Mouse (Mus musculus) CH12.LX (cell line): Measurements from ENCODE around the gene Dph1. TPM values are rescaled to one million over a fixed set of nuclear protein-coding genes. Genes with fewer than 3 reads are reported as not detected.
A peak's percentile ranks its signal among the peaks of the same experiment; 100 is the strongest.

Source experiments
- DNase-seq: peaks from one replicate; pipeline ENCODE4 v3.0.0-alpha.2; 2013; ENCODE audit errors: extremely low read depth
- H3K27ac ChIP-seq: 2 replicates; pipeline ENCODE4 v1.5.1; 2012; ENCODE audit warnings: low read depth, mild to moderate bottlenecking, control low read depth, moderate library complexity; ENCODE audit not compliant: insufficient read depth
- H3K27me3 ChIP-seq: replicated peaks from 2 replicates; pipeline ENCODE3; 2012; ENCODE audit warnings: inconsistent platforms
- H3K36me3 ChIP-seq, 2 experiments: replicated peaks in 1 of 2; 2 replicates each; pipeline versions ENCODE3 to v1.6.1; 2012; ENCODE audit warnings: inconsistent platforms in 1 of 2, low read length in 1 of 2, mild to moderate bottlenecking in 1 of 2, mixed read lengths in 1 of 2, moderate library complexity in 1 of 2; ENCODE audit not compliant: control insufficient read depth in 1 of 2, insufficient read depth in 1 of 2
- H3K4me1 ChIP-seq, 2 experiments: 2 replicates each; pipeline ENCODE4 v1.6.1; 2012; ENCODE audit warnings: inconsistent platforms in 1 of 2, moderate library complexity in 1 of 2; ENCODE audit not compliant: insufficient read depth in 2 of 2, control insufficient read depth in 1 of 2
- H3K4me2 ChIP-seq: 2 replicates; pipeline ENCODE4 v1.6.1; 2012; ENCODE audit warnings: low read depth, mild to moderate bottlenecking, control low read depth; ENCODE audit not compliant: poor library complexity, insufficient read depth, severe bottlenecking
- H3K4me3 ChIP-seq, 3 experiments: fragments of 150-350 bp in 1 of 3; sonication (generic) in 1 of 3; replicated peaks in 1 of 3; 2 replicates each; pipeline versions ENCODE3 to v1.5.1; 2011 to 2012; ENCODE audit warnings: low read depth in 2 of 3, low read length in 2 of 3, mild to moderate bottlenecking in 2 of 3, moderate library complexity in 2 of 3, control low read depth in 1 of 3, improper control_type of control experiment in 1 of 3, inconsistent platforms in 1 of 3, mixed read lengths in 1 of 3; ENCODE audit not compliant: poor library complexity in 1 of 3
- H3K79me2 ChIP-seq: replicated peaks from 2 replicates; pipeline ENCODE4 v1.6.1; 2012; ENCODE audit warnings: mild to moderate bottlenecking, moderate library complexity; ENCODE audit not compliant: control insufficient read depth, poor library complexity, insufficient read depth, severe bottlenecking; ENCODE audit errors: extremely low read depth
- H3K9ac ChIP-seq: 2 replicates; pipeline ENCODE4 v1.6.1; 2012; ENCODE audit warnings: low read depth, mild to moderate bottlenecking, control low read depth, moderate library complexity; ENCODE audit not compliant: insufficient read depth
- H3K9me3 ChIP-seq: replicated peaks from 2 replicates; pipeline ENCODE3; 2012; ENCODE audit warnings: low read length, inconsistent platforms, mixed read lengths
- BHLHE40 ChIP-seq: IDR thresholded peaks from 2 replicates; pipeline ENCODE4 v1.6.1; 2011; ENCODE audit warnings: mild to moderate bottlenecking, low read depth, low read length, improper control_type of control experiment
- CHD2 ChIP-seq: IDR thresholded peaks from 2 replicates; pipeline ENCODE4 v1.6.1; 2011; ENCODE audit warnings: low read length, improper control_type of control experiment
- E2F4 ChIP-seq: IDR thresholded peaks from 2 replicates; pipeline ENCODE4 v1.6.1; 2011; ENCODE audit warnings: low read depth, low read length, improper control_type of control experiment; ENCODE audit not compliant: insufficient replicate concordance
- ELF1 ChIP-seq: IDR thresholded peaks from 2 replicates; pipeline ENCODE4 v1.6.1; 2014; ENCODE audit warnings: low read depth, mild to moderate bottlenecking, inconsistent platforms, low read length, improper control_type of control experiment
- EP300 ChIP-seq: IDR thresholded peaks from 2 replicates; pipeline ENCODE4 v1.6.1; 2011; ENCODE audit warnings: low read length, improper control_type of control experiment
- ETS1 ChIP-seq: conservative IDR thresholded peaks from 2 replicates; pipeline ENCODE4 v1.6.1; 2012; ENCODE audit warnings: low read depth, mild to moderate bottlenecking, inconsistent platforms, low read length, improper control_type of control experiment, moderate library complexity
- GABPA ChIP-seq: IDR thresholded peaks from 2 replicates; pipeline ENCODE4 v1.6.1; 2012; ENCODE audit warnings: low read depth, low read length, improper control_type of control experiment, inconsistent platforms; ENCODE audit not compliant: insufficient replicate concordance
- HCFC1 ChIP-seq: IDR thresholded peaks from 2 replicates; pipeline ENCODE4 v1.6.1; 2012; ENCODE audit warnings: low read depth, mild to moderate bottlenecking, inconsistent platforms, low read length, improper control_type of control experiment
- IRF4 ChIP-seq: IDR thresholded peaks from 2 replicates; pipeline ENCODE4 v1.6.1; 2014; ENCODE audit warnings: low read depth, mild to moderate bottlenecking, inconsistent platforms, low read length, improper control_type of control experiment
- JUN ChIP-seq: IDR thresholded peaks from 2 replicates; pipeline ENCODE4 v1.6.1; 2011; ENCODE audit warnings: low read depth, mild to moderate bottlenecking, low read length, improper control_type of control experiment, moderate library complexity; ENCODE audit not compliant: insufficient read depth
- JUND ChIP-seq: conservative IDR thresholded peaks from 2 replicates; pipeline ENCODE4 v1.6.1; 2011; ENCODE audit warnings: low read depth, low read length, improper control_type of control experiment
- MAFK ChIP-seq: IDR thresholded peaks from 2 replicates; pipeline ENCODE4 v1.6.1; 2011; ENCODE audit warnings: low read length, improper control_type of control experiment; ENCODE audit not compliant: insufficient replicate concordance
- MAX ChIP-seq: IDR thresholded peaks from 2 replicates; pipeline ENCODE4 v1.6.1; 2011; ENCODE audit warnings: low read length, improper control_type of control experiment
- MEF2A ChIP-seq: IDR thresholded peaks from 2 replicates; pipeline ENCODE4 v1.6.1; 2014; ENCODE audit warnings: low read depth, mild to moderate bottlenecking, inconsistent platforms, low read length, improper control_type of control experiment, borderline replicate concordance
- MYC ChIP-seq: IDR thresholded peaks from 2 replicates; pipeline ENCODE4 v1.6.1; 2011; ENCODE audit warnings: low read depth, mild to moderate bottlenecking, improper control_type of control experiment, low read length
- NRF1 ChIP-seq: IDR thresholded peaks from 2 replicates; pipeline ENCODE4 v1.6.1; 2014; ENCODE audit warnings: low read depth, mild to moderate bottlenecking, inconsistent platforms, low read length, improper control_type of control experiment, moderate library complexity
- PAX5 ChIP-seq: IDR thresholded peaks from 2 replicates; pipeline ENCODE4 v1.6.1; 2012; ENCODE audit warnings: low read length, inconsistent platforms, mixed read lengths
- POLR2AphosphoS2 ChIP-seq: IDR thresholded peaks from 2 replicates; pipeline ENCODE4 v1.6.1; 2011; ENCODE audit warnings: low read depth, low read length, improper control_type of control experiment
- RAD21 ChIP-seq: IDR thresholded peaks from 2 replicates; pipeline ENCODE4 v1.6.1; 2011; ENCODE audit warnings: low read depth, mild to moderate bottlenecking, low read length, improper control_type of control experiment, moderate library complexity
- RCOR1 ChIP-seq: conservative IDR thresholded peaks from 2 replicates; pipeline ENCODE4 v1.6.1; 2012; ENCODE audit warnings: low read depth, mild to moderate bottlenecking, inconsistent platforms, low read length, improper control_type of control experiment
- SIN3A ChIP-seq: IDR thresholded peaks from 2 replicates; pipeline ENCODE4 v1.6.1; 2012; ENCODE audit warnings: low read length, improper control_type of control experiment, inconsistent platforms
- SMC3 ChIP-seq: IDR thresholded peaks from 2 replicates; pipeline ENCODE4 v1.6.1; 2011; ENCODE audit warnings: low read depth, low read length, improper control_type of control experiment
- TBP ChIP-seq: conservative IDR thresholded peaks from 2 replicates; pipeline ENCODE4 v1.6.1; 2011; ENCODE audit warnings: low read depth, low read length, improper control_type of control experiment
- TCF12 ChIP-seq: IDR thresholded peaks from 2 replicates; pipeline ENCODE4 v1.6.1; 2014; ENCODE audit warnings: low read depth, mild to moderate bottlenecking, inconsistent platforms, low read length, improper control_type of control experiment
- USF1 ChIP-seq: IDR thresholded peaks from 2 replicates; pipeline ENCODE4 v1.6.1; 2014; ENCODE audit warnings: low read depth, mild to moderate bottlenecking, inconsistent platforms, low read length, improper control_type of control experiment
- ZKSCAN1 ChIP-seq: IDR thresholded peaks from 2 replicates; pipeline ENCODE4 v1.6.1; 2012; ENCODE audit warnings: low read depth, inconsistent platforms, low read length, improper control_type of control experiment, borderline replicate concordance
- ZMIZ1 ChIP-seq: IDR thresholded peaks from 2 replicates; pipeline ENCODE4 v1.6.1; 2012; ENCODE audit warnings: low read depth, mild to moderate bottlenecking, inconsistent platforms, low read length, improper control_type of control experiment
- dilution Hi-C: fragments of 300-500 bp; cut with MboI; formaldehyde crosslinking; loops from 2 replicates; pipeline ENCODE4 v1.14.3; 2020; ENCODE audit warnings: low sequenced_read_pairs; ENCODE audit not compliant: extremely low pct_unique_long_range_greater_than_20kb, extremely low pct_ligation_motif_present
- in situ Hi-C: fragments of 300-500 bp; cut with MboI; formaldehyde crosslinking; loops from 3 replicates; pipeline ENCODE4 v1.14.3; 2019; ENCODE audit warnings: low sequenced_read_pairs, low pct_ligation_motif_present, low pct_unique_long_range_greater_than_20kb, mixed read lengths
- polyA plus RNA-seq: library from polyadenylated mRNA; unstranded; fragments of >175 nt; gene quantifications from 2 replicates; pipeline ENCODE4 v1.2.1, GENCODE M21; 2012; ENCODE audit warnings: low read depth; ENCODE audit not compliant: insufficient read length
- total RNA-seq, 2 experiments: library from RNA; depleted of rRNA; stranded (reverse); fragments of 300-350 nt in 1 of 2; fragments of >200 nt in 1 of 2; gene quantifications; 2 replicates each; pipeline ENCODE4 v1.2.3; 2012 to 2014

Dph1 gene
- total and polyA plus RNA-seq, 3 experiments = 47.7 to 57.0 (median 54.7) TPM

GRCm38 (mm10) chr11:75139122-75139963, 51.7 kb downstream of the Dph1 start:
- Histone ChIP-seq H3K36me3 (peaks cover 17 to 78% of the 10 kb centered on the region in 2 experiments), H3K27me3 (no peaks in the 10 kb centered on the region), H3K9me3 (no peaks in the 10 kb centered on the region), H3K79me2 (no peaks in the 10 kb centered on the region), H3K4me2 (no peak overlapping the region), H3K9ac (no peak overlapping the region), H3K4me1 (peaks cover 32 to 68% of the 10 kb centered on the region in 2 experiments), H3K4me3 (no peak overlapping the region), H3K27ac (no peak overlapping the region)
- TF ChIP-seq NRF1 = no peak
- TF ChIP-seq E2F4 = no peak
- no peak for TF ChIP-seq MYC
- TF ChIP-seq USF1 = no peak
- TF ChIP-seq SMC3 = no peak
- no peak for TF ChIP-seq CHD2
- TF ChIP-seq RCOR1 = no peak
- no peak for TF ChIP-seq PAX5
- no peak for TF ChIP-seq ZMIZ1
- no peak for TF ChIP-seq SIN3A
- TF ChIP-seq MAX = no peak
- TF ChIP-seq JUN = no peak
- TF ChIP-seq EP300 = no peak
- TF ChIP-seq ETS1 = no peak
- no peak for TF ChIP-seq ELF1
- no peak for TF ChIP-seq IRF4
- no peak for TF ChIP-seq GABPA
- no peak for TF ChIP-seq MAFK
- DNase-seq = no peak
- dilution Hi-C loops (no loop called here), in situ Hi-C loops (no loop called here)

- Histone ChIP-seq H3K4me3 (peak overlapping the region in 1 of 3 experiments; percentile 7), H3K79me2 (no peaks in the 10 kb centered on the region), H3K4me1 (peaks cover 42 to 73% of the 10 kb centered on the region in 2 experiments), H3K36me3 (peaks cover 2 to 63% of the 10 kb centered on the region in 2 experiments), H3K9me3 (no peaks in the 10 kb centered on the region), H3K4me2 (peak overlapping the region; percentile 33; the same call in 1 of the 2 replicates), H3K27me3 (no peaks in the 10 kb centered on the region), H3K9ac (no peak overlapping the region), H3K27ac (no peak overlapping the region)
- in situ Hi-C loops (no loop called here), dilution Hi-C loops (no loop called here)
- peak; percentile 90 for DNase-seq
- TF ChIP-seq HCFC1 (no peak), EP300 (peak; percentile 95), USF1 (peak; percentile 10; the same call in 1 of the 2 replicates), JUND (peak; percentile 70), ETS1 (peak; percentile 92), POLR2AphosphoS2 (no peak), TCF12 (peak; percentile 88), RAD21 (no peak; the same call in 1 of the 2 replicates), TBP (0 out of 2 replicates have a peak, but pooled peaks have one; percentile 31), CHD2 (peak; percentile 81), ZKSCAN1 (no peak), ZMIZ1 (no peak), MEF2A (peak; percentile 95), JUN (peak; percentile 72), MYC (peak; percentile 73; the same call in 1 of the 2 replicates), RCOR1 (no peak; the same call in 1 of the 2 replicates), BHLHE40 (peak; percentile 98), MAFK (peak; percentile 64; the same call in 1 of the 2 replicates)
Measured at GRCm38 (mm10) chr11:75136666-75137398, 54.2 kb downstream of the Dph1 start.
